Mouse (Mus musculus): Measurements from ENCODE around the gene Limch1. TPM values are rescaled to one million over a fixed set of nuclear protein-coding genes. Genes with fewer than 3 reads are reported as not detected.

Limch1 gene
- polyA plus RNA-seq, 1 experiment, result not detected

- Histone ChIP-seq H3K4me1 (no peaks in the 10 kb centered on the region), H3K4me3 (replicated peaks) (no peak overlapping the region), H3K9me3 (peaks cover 8% of the 10 kb centered on the region; the same call in 1 of the 2 replicates), H3K36me3 (replicated peaks; ENCODE audit: low read length) (no peaks in the 10 kb centered on the region), H3K27me3 (replicated peaks) (no peaks in the 10 kb centered on the region)
- no peak for TF ChIP-seq GATA1 (IDR thresholded peaks at IDR 0.05; ENCODE audit: borderline replicate concordance, low read length)
- TF ChIP-seq FLI1 (IDR thresholded peaks at IDR 0.05; ENCODE audit: low read length), result no peak
These were observed 34.7 kb downstream of the Limch1 start for GRCm38 (mm10) chr5:66780371-66780770.

GRCm38 (mm10) chr5:66781507-66781906, 35.9 kb downstream of the Limch1 start:
- Histone ChIP-seq H3K4me3 (replicated peaks) (no peak overlapping the region), H3K27me3 (replicated peaks) (no peaks in the 10 kb centered on the region), H3K4me1 (no peaks in the 10 kb centered on the region), H3K9me3 (peaks cover 8% of the 10 kb centered on the region; the same call in 1 of the 2 replicates), H3K36me3 (replicated peaks; ENCODE audit: low read length) (no peaks in the 10 kb centered on the region)
- TF ChIP-seq FLI1 (IDR thresholded peaks at IDR 0.05; ENCODE audit: low read length), result no peak
- no peak for TF ChIP-seq GATA1 (IDR thresholded peaks at IDR 0.05; ENCODE audit: borderline replicate concordance, low read length)

GRCm38 (mm10) chr5:66782851-66783250, 37.2 kb downstream of the Limch1 start:
- Histone ChIP-seq H3K4me1 (no peaks in the 10 kb centered on the region), H3K4me3 (replicated peaks) (no peak overlapping the region), H3K27me3 (replicated peaks) (no peaks in the 10 kb centered on the region), H3K9me3 (peaks cover 8% of the 10 kb centered on the region; the same call in 1 of the 2 replicates), H3K36me3 (replicated peaks; ENCODE audit: low read length) (no peaks in the 10 kb centered on the region)
- TF ChIP-seq FLI1 (IDR thresholded peaks at IDR 0.05; ENCODE audit: low read length) (no peak), GATA1 (IDR thresholded peaks at IDR 0.05; ENCODE audit: borderline replicate concordance, low read length) (no peak)

GRCm38 (mm10) chr5:66784624-66785361, 39.2 kb downstream of the Limch1 start:
- Histone ChIP-seq H3K9me3 (peaks cover 5% of the 10 kb centered on the region; the same call in 1 of the 2 replicates), H3K27me3 (replicated peaks) (no peaks in the 10 kb centered on the region), H3K4me1 (no peaks in the 10 kb centered on the region), H3K36me3 (replicated peaks; ENCODE audit: low read length) (no peaks in the 10 kb centered on the region), H3K4me3 (replicated peaks) (no peak overlapping the region)
- TF ChIP-seq GATA1 (IDR thresholded peaks at IDR 0.05; ENCODE audit: borderline replicate concordance, low read length), result no peak
- TF ChIP-seq FLI1 (IDR thresholded peaks at IDR 0.05; ENCODE audit: low read length), result no peak

GRCm38 (mm10) chr5:66785995-66786620, 40.5 kb downstream of the Limch1 start:
- TF ChIP-seq GATA1 (IDR thresholded peaks at IDR 0.05; ENCODE audit: borderline replicate concordance, low read length), result no peak
- no peak for TF ChIP-seq FLI1 (IDR thresholded peaks at IDR 0.05; ENCODE audit: low read length)
- no peaks in the 10 kb centered on the region for H3K4me1 ChIP-seq
- H3K36me3 ChIP-seq (replicated peaks; ENCODE audit: low read length), result no peaks in the 10 kb centered on the region
- peaks cover 5% of the 10 kb centered on the region; the same call in 1 of the 2 replicates for H3K9me3 ChIP-seq
- no peak overlapping the region for H3K4me3 ChIP-seq (replicated peaks)
- H3K27me3 ChIP-seq (replicated peaks), result no peaks in the 10 kb centered on the region

- no peak for TF ChIP-seq GATA1 (IDR thresholded peaks at IDR 0.05; ENCODE audit: borderline replicate concordance, low read length)
- TF ChIP-seq FLI1 (IDR thresholded peaks at IDR 0.05; ENCODE audit: low read length), result no peak
- no peak overlapping the region for H3K4me3 ChIP-seq (replicated peaks)
- H3K4me1 ChIP-seq, result no peaks in the 10 kb centered on the region
- H3K36me3 ChIP-seq (replicated peaks; ENCODE audit: low read length), result no peaks in the 10 kb centered on the region
- peaks cover 4% of the 10 kb centered on the region; the same call in 1 of the 2 replicates for H3K9me3 ChIP-seq
- H3K27me3 ChIP-seq (replicated peaks), result no peaks in the 10 kb centered on the region
These were observed 41.0 kb downstream of the Limch1 start for GRCm38 (mm10) chr5:66786621-66787061.

GRCm38 (mm10) chr5:66789041-66789440, 43.4 kb downstream of the Limch1 start:
- no peaks in the 10 kb centered on the region for H3K36me3 ChIP-seq (replicated peaks; ENCODE audit: low read length)
- no peaks in the 10 kb centered on the region for H3K27me3 ChIP-seq (replicated peaks)
- TF ChIP-seq GATA1 (IDR thresholded peaks at IDR 0.05; ENCODE audit: borderline replicate concordance, low read length), result no peak
- TF ChIP-seq FLI1 (IDR thresholded peaks at IDR 0.05; ENCODE audit: low read length), result no peak
- H3K9me3 ChIP-seq, result no peaks in the 10 kb centered on the region; the same call in 1 of the 2 replicates
- no peak overlapping the region for H3K4me3 ChIP-seq (replicated peaks)
- no peaks in the 10 kb centered on the region for H3K4me1 ChIP-seq

GRCm38 (mm10) chr5:66791161-66791560, 45.5 kb downstream of the Limch1 start:
- no peaks in the 10 kb centered on the region for H3K4me1 ChIP-seq
- TF ChIP-seq FLI1 (IDR thresholded peaks at IDR 0.05; ENCODE audit: low read length) (no peak), GATA1 (IDR thresholded peaks at IDR 0.05; ENCODE audit: borderline replicate concordance, low read length) (no peak)
- H3K36me3 ChIP-seq (replicated peaks; ENCODE audit: low read length), result no peaks in the 10 kb centered on the region

GRCm38 (mm10) chr5:66793251-66793650, 47.6 kb downstream of the Limch1 start:
- Histone ChIP-seq H3K4me3 (replicated peaks) (no peak overlapping the region), H3K27me3 (replicated peaks) (no peaks in the 10 kb centered on the region), H3K4me1 (no peaks in the 10 kb centered on the region), H3K9me3 (peaks cover 5% of the 10 kb centered on the region; the same call in 1 of the 2 replicates), H3K36me3 (replicated peaks; ENCODE audit: low read length) (no peaks in the 10 kb centered on the region)
- TF ChIP-seq GATA1 (IDR thresholded peaks at IDR 0.05; ENCODE audit: borderline replicate concordance, low read length), result no peak
- TF ChIP-seq FLI1 (IDR thresholded peaks at IDR 0.05; ENCODE audit: low read length), result no peak

More at GRCm38 (mm10) chr5:66791161-66791560, 45.5 kb downstream of the Limch1 start:
- H3K4me3 ChIP-seq (replicated peaks), result no peak overlapping the region
- no peaks in the 10 kb centered on the region for H3K27me3 ChIP-seq (replicated peaks)
- peaks cover 5% of the 10 kb centered on the region; the same call in 1 of the 2 replicates for H3K9me3 ChIP-seq

GRCm38 (mm10) chr5:66797326-66797725, 51.7 kb downstream of the Limch1 start:
- no peak for TF ChIP-seq GATA1 (IDR thresholded peaks at IDR 0.05; ENCODE audit: borderline replicate concordance, low read length)
- TF ChIP-seq FLI1 (IDR thresholded peaks at IDR 0.05; ENCODE audit: low read length), result no peak
- H3K9me3 ChIP-seq, result peaks cover 12% of the 10 kb centered on the region; the same call in 1 of the 2 replicates

More at GRCm38 (mm10) chr5:66797326-66797725, 51.7 kb downstream of the Limch1 start:
- Histone ChIP-seq H3K4me3 (replicated peaks) (no peak overlapping the region), H3K27me3 (replicated peaks) (no peaks in the 10 kb centered on the region), H3K4me1 (no peaks in the 10 kb centered on the region), H3K36me3 (replicated peaks; ENCODE audit: low read length) (no peaks in the 10 kb centered on the region)
